25 mouse cellular contexts compared by ENCODE assay signal in the genomic region with DNA sequence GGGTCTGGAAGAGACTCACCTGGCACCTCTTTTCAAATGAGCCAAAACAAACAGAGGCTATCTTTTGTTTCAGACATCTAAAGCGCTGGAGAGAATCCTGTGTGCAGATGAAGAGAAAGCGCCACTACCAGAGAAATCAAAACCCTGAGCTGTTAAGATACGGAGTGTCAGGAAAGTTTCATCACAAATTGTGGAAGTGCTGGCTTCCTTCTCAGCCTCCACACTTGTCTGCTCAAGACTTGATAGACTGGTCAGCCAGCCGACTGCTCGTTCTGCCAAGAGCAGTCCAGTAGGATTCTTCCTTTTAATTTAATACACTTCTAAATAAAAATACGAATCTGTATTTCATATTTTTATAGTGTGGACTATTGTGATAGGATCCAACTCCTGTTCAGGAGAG. TPM values are rescaled to one million over a fixed set of nuclear protein-coding genes. Genes with fewer than 3 reads are reported as not detected.
DNase-seq lines count a peak whose midpoint lies in the region; ATAC-seq and TF ChIP-seq lines count a peak whose summit lies in the region.
"Had no signal": no experiment of that assay in that cellular context is flagged by ENCODE, and none has a peak within 500 bp of the region (broad histone marks: within the 10 kb centered on the region; RNA-seq: fewer than 3 reads in every experiment).

No protein-coding gene starts in this region.

- H3K27me3 ChIP-seq in heart, embryonic 13.5 days (replicated peaks): no peaks in the 10 kb centered on the region
- H3K27me3 ChIP-seq in lung, embryonic 14.5 days (ENCODE audit: insufficient read depth, low read length): no peaks in the 10 kb centered on the region
- H3K27me3 ChIP-seq: CH12.LX; forebrain, embryonic 12.5 days; heart, embryonic 12.5 days had no signal

- DNase-seq in heart, postnatal 4 days: no peak
- DNase-seq in lung, embryonic 14.5 days: peak; percentile 66
- no peak for DNase-seq in lung, adult 18-20 months
- peak; percentile 24 for DNase-seq in brain, adult 2 months (ENCODE audit: low read depth, low spot score)
- no peak for DNase-seq in right cerebral cortex, adult 2 months (ENCODE audit: low spot score in 2 of 2)
- DNase-seq: adrenal gland, postnatal 14 days; cerebellum, adult 2 months; gastrocnemius, postnatal 25 days; layer of hippocampus, adult 9-11 months; left cerebral cortex, postnatal 4 days; liver; lung, adult 2 months; right cerebral cortex, postnatal 4 days; thymus, postnatal 36 days had no signal

- no peak for ATAC-seq in heart, embryonic 13.5 days (ENCODE audit: extremely low read depth, insufficient number of reproducible peaks, low FRiP score, low TSS enrichment)
- ATAC-seq in lung, embryonic 14.5 days (ENCODE audit: insufficient read depth): peak; percentile 10; the same call in 1 of the 2 replicates
- ATAC-seq in megakaryocyte progenitor cell, adult 5-6 weeks (replicated peaks; ENCODE audit: poor library complexity): peak; percentile 45
- ATAC-seq: hindbrain, postnatal 0 days; intestine, postnatal 0 days had no signal

- H3K4me1 ChIP-seq in heart, embryonic 13.5 days: peaks cover 20% of the 10 kb centered on the region
- peaks cover 15% of the 10 kb centered on the region; the same call in 1 of the 2 replicates for H3K4me1 ChIP-seq in lung, embryonic 14.5 days (ENCODE audit: insufficient read depth)

- H3K36me3 ChIP-seq in heart, embryonic 13.5 days: no peaks in the 10 kb centered on the region
- H3K36me3 ChIP-seq in lung, embryonic 14.5 days (ENCODE audit: insufficient read depth): no peaks in the 10 kb centered on the region
- H3K36me3 ChIP-seq: embryonic facial prominence, embryonic 10.5 days; forebrain, embryonic 12.5 days; heart, embryonic 12.5 days; hindbrain, embryonic 10.5 days; midbrain, embryonic 10.5 days had no signal

- H3K4me2 ChIP-seq in heart, embryonic 13.5 days: peak overlapping the region; percentile 41; the same call in 1 of the 2 replicates
- peak overlapping the region; percentile 14; the same call in 1 of the 2 replicates for H3K4me2 ChIP-seq in lung, embryonic 14.5 days
- H3K4me2 ChIP-seq: forebrain, embryonic 12.5 days had no signal

- H3K27ac ChIP-seq in heart, embryonic 13.5 days (replicated peaks): peak overlapping the region; percentile 16; the same call in 1 of the 2 replicates
- H3K27ac ChIP-seq in lung, embryonic 14.5 days (ENCODE audit: low read depth): peak overlapping the region; percentile 9; the same call in 1 of the 2 replicates
- H3K27ac ChIP-seq: embryonic facial prominence, embryonic 10.5 days; forebrain, embryonic 12.5 days; hindbrain, embryonic 10.5 days; hindbrain, postnatal 0 days; left cerebral cortex, adult 2 months; midbrain, embryonic 10.5 days had no signal

- TF ChIP-seq CTCF in lung, embryonic 14.5 days (IDR thresholded peaks at IDR 0.05; ENCODE audit: low read depth): no peak

- H3K9me3 ChIP-seq in heart, embryonic 13.5 days: no peaks in the 10 kb centered on the region
- H3K9me3 ChIP-seq in lung, embryonic 14.5 days (ENCODE audit: low read depth, low read length): no peaks in the 10 kb centered on the region
- H3K9me3 ChIP-seq: embryonic facial prominence, embryonic 10.5 days; forebrain, embryonic 12.5 days; heart, embryonic 12.5 days; hindbrain, embryonic 10.5 days; midbrain, embryonic 10.5 days had no signal

- 33% methylated on average over 6 of the region's 6 CpGs for WGBS in heart, embryonic 13.5 days
- 19% methylated on average over 6 of the region's 6 CpGs for WGBS in lung, embryonic 14.5 days

- H3K4me3 ChIP-seq in heart, embryonic 13.5 days: no peak overlapping the region
- no peak overlapping the region for H3K4me3 ChIP-seq in lung, embryonic 14.5 days (ENCODE audit: low read depth, low read length)
- H3K4me3 ChIP-seq: embryonic facial prominence, embryonic 10.5 days; forebrain, embryonic 12.5 days; heart, embryonic 12.5 days; hindbrain, embryonic 10.5 days; left cerebral cortex, adult 2 months; midbrain, embryonic 10.5 days had no signal

- no peak overlapping the region for H3K9ac ChIP-seq in heart, embryonic 13.5 days
- H3K9ac ChIP-seq in lung, embryonic 14.5 days: no peak overlapping the region
- H3K9ac ChIP-seq: forebrain, embryonic 12.5 days; heart, embryonic 12.5 days had no signal

RNA-seq across cellular contexts. Expression of gene Dyrk2, which starts 58.1 kb away (rescaled TPM):
- polyA plus RNA-seq in heart, embryonic 13.5 days (2015; fragmentation: Nextera tagmentation; extraction: Ambion mirVana): 8.4 and 9.2 TPM in 2 replicates
- total RNA-seq in heart, postnatal 4 days (2021): 100 to 1,000 TPM; 114 to 130 TPM
- polyA plus RNA-seq in lung, embryonic 14.5 days (2014; fragmentation: Nextera tagmentation; extraction: Ambion mirVana): 10.9 TPM in 2 replicates
- 13.6 and 16.7 TPM in 2 replicates for total RNA-seq in megakaryocyte progenitor cell, adult 5-6 weeks (2015)
- total RNA-seq in megakaryocyte progenitor cell, adult 5-6 weeks (2017): 10.5 and 11.2 TPM in 2 replicates

Comparison
In these comparisons a context has a peak if more than half of its experiments do, and no peak if none do; other contexts are left out.
1. DNase-seq: peak in lung, embryonic 14.5 days (single experiment) and brain, adult 2 months (single experiment); none in heart, postnatal 4 days (single experiment), lung, adult 18-20 months (0 of 2) and right cerebral cortex, adult 2 months (0 of 2).
2. RNA of gene Dyrk2, which starts 58.1 kb away (total RNA-seq): 114 to 130 TPM in heart, postnatal 4 days; 10.5 to 16.7 TPM in megakaryocyte progenitor cell, adult 5-6 weeks; every median in the first group is over 4 times any median in the second.